Mouse (Mus musculus): ENCODE measurements around the gene Fam19a1. TPM values are rescaled to one million over a fixed set of nuclear protein-coding genes. Genes with fewer than 3 reads are reported as not detected.

Fam19a1 gene
- total and polyA plus RNA-seq, 2 experiments from 2014 or later: 15.7 to 23.6 TPM

DNA sequence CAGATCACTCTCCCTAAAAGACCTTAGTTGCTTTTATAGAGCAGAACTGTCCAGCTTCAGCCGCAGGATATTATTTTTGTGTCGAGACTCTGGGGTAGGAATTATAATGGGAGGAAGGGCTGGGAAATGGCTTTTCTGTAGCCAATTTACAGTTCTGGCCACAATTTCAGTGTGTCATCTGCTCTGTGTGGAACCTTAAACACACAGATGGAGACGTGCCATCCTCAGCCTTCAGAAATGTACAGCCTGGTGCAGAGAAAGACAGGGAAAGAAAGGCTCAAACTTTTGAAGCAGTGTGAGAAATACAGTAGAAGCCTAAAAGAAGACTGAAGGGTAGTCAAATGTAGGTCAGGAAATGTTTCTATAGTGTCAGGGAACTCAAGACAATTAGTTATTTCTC, 519.3 kb downstream of the Fam19a1 start:
- no peak for ATAC-seq (ENCODE audit: low FRiP score)
- Histone ChIP-seq H3K9ac (replicated peaks; ENCODE audit: low read length, poor library complexity, severe bottlenecking) (no peak overlapping the region), H3K4me2 (ENCODE audit: low read depth, low read length, poor library complexity, severe bottlenecking) (no peak overlapping the region), H3K36me3 (ENCODE audit: insufficient read depth, low read length) (no peaks in the 10 kb centered on the region), H3K9me3 (ENCODE audit: low read length) (no peaks in the 10 kb centered on the region), H3K27ac (ENCODE audit: low read depth, low read length) (no peak overlapping the region), H3K4me1 (ENCODE audit: insufficient read depth, low read length) (0 out of 2 replicates have a peak, but pooled peaks cover 2% of the 10 kb centered on the region), H3K4me3 (ENCODE audit: low read depth, low read length) (no peak overlapping the region), H3K27me3 (ENCODE audit: insufficient read depth, low read length) (no peaks in the 10 kb centered on the region)
- TF ChIP-seq CTCF (IDR thresholded peaks at IDR 0.05): no peak
- DNase-seq (ENCODE audit: low spot score): no peak
- 72% methylated on average over 3 of the region's 3 CpGs for WGBS

- Histone ChIP-seq H3K9ac (replicated peaks; ENCODE audit: low read length, poor library complexity, severe bottlenecking) (no peak overlapping the region), H3K36me3 (ENCODE audit: insufficient read depth, low read length) (no peaks in the 10 kb centered on the region), H3K27me3 (ENCODE audit: insufficient read depth, low read length) (no peaks in the 10 kb centered on the region), H3K27ac (ENCODE audit: low read depth, low read length) (no peak overlapping the region), H3K4me2 (ENCODE audit: low read depth, low read length, poor library complexity, severe bottlenecking) (no peak overlapping the region), H3K9me3 (ENCODE audit: low read length) (no peaks in the 10 kb centered on the region), H3K4me3 (ENCODE audit: low read depth, low read length) (no peak overlapping the region), H3K4me1 (ENCODE audit: insufficient read depth, low read length) (0 out of 2 replicates have a peak, but pooled peaks cover 2% of the 10 kb centered on the region)
- DNase-seq (ENCODE audit: low spot score) (no peak), ATAC-seq (ENCODE audit: low FRiP score) (no peak)
- WGBS: 83% methylated on average over 2 of the region's 2 CpGs
- no peak for TF ChIP-seq CTCF (IDR thresholded peaks at IDR 0.05)
Measured at GRCm38 (mm10) chr6:96635663-96636062, 522.7 kb downstream of the Fam19a1 start.

DNA sequence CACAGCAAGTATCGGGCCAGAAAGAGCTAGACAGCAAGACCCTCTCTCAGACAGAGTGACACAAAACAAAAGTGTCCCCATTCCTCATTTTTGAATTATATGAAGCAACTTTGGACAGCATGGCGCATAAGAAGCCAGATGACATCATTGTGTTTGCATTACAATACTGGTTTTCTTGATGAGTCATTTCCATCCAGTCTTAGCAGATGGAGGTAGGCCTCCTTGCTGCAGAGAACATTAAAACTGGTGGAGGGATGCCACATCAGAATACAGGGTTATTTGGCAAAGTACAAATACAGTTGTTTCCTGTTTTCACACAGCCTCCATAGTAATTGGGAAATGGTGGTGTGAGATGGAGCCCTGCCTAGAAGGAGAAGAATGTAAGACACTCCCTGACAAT, 535.8 kb downstream of the Fam19a1 start:
- DNase-seq (ENCODE audit: low spot score): no peak
- no peak overlapping the region for H3K4me2 ChIP-seq (ENCODE audit: low read depth, low read length, poor library complexity, severe bottlenecking)
- no peak overlapping the region for H3K27ac ChIP-seq (ENCODE audit: low read depth, low read length)
- no peak for ATAC-seq (ENCODE audit: low FRiP score)
- 83% methylated on average over 2 of the region's 2 CpGs for WGBS
- no peaks in the 10 kb centered on the region for H3K9me3 ChIP-seq (ENCODE audit: low read length)
- TF ChIP-seq CTCF (IDR thresholded peaks at IDR 0.05): no peak
- H3K9ac ChIP-seq (replicated peaks; ENCODE audit: low read length, poor library complexity, severe bottlenecking): no peak overlapping the region
- H3K4me1 ChIP-seq (ENCODE audit: insufficient read depth, low read length): no peaks in the 10 kb centered on the region
- no peaks in the 10 kb centered on the region for H3K27me3 ChIP-seq (ENCODE audit: insufficient read depth, low read length)
- H3K4me3 ChIP-seq (ENCODE audit: low read depth, low read length): no peak overlapping the region
- no peaks in the 10 kb centered on the region for H3K36me3 ChIP-seq (ENCODE audit: insufficient read depth, low read length)

DNA sequence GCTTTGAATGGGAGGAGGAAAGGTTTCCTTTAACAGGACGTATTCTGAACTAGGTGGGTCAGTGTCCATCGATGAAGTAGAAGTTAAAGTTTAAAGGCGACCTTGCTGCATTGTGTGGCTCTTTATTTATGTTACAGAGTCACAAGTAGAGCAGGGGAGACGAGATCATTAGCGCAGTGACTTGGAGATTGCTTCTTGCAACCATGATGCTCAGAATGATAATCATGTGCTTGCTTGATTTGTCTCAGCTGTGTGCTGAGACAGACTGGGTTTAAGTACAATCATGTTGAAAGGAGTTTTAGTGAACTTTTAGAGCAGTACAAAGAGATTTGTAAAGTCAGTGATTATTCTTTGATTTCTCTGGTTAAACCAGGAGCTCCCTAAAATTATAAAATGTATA, 536.3 kb downstream of the Fam19a1 start:
- H3K9me3 ChIP-seq (ENCODE audit: low read length): no peaks in the 10 kb centered on the region
- 83% methylated on average over 5 of the region's 5 CpGs for WGBS

DNA sequence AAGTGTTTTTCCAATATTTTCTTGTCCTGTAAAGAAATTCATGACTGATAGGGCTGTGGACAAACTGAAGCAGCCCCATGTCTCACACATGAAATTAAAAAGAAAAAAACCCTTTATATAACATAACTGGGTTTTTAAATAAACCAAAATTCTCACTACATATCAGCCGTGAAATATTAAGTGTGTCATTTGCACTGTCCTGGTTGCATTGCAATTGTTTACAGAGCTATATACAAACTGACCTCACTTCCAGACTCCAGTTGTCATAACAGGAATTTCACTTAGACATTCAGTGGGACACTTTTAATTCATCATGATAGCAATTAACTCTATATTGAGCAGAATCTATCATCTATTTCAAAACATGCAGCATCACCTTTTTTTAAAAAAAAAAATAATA, 553.4 kb downstream of the Fam19a1 start:
- H3K9ac ChIP-seq (replicated peaks; ENCODE audit: low read length, poor library complexity, severe bottlenecking): no peak overlapping the region
- no peaks in the 10 kb centered on the region for H3K36me3 ChIP-seq (ENCODE audit: insufficient read depth, low read length)
- no peak overlapping the region for H3K27ac ChIP-seq (ENCODE audit: low read depth, low read length)
- DNase-seq (ENCODE audit: low spot score) (no peak), ATAC-seq (ENCODE audit: low FRiP score) (no peak)
- H3K9me3 ChIP-seq (ENCODE audit: low read length): no peaks in the 10 kb centered on the region; the same call in 1 of the 2 replicates
- H3K4me3 ChIP-seq (ENCODE audit: low read depth, low read length): no peak overlapping the region
- no peak for TF ChIP-seq CTCF (IDR thresholded peaks at IDR 0.05)
- H3K27me3 ChIP-seq (ENCODE audit: insufficient read depth, low read length): no peaks in the 10 kb centered on the region
- 96% methylated on average over 1 of the region's 1 CpGs for WGBS
- H3K4me2 ChIP-seq (ENCODE audit: low read depth, low read length, poor library complexity, severe bottlenecking): no peak overlapping the region
- H3K4me1 ChIP-seq (ENCODE audit: insufficient read depth, low read length): no peaks in the 10 kb centered on the region

More for the DNA sequence above, 536.3 kb downstream of the Fam19a1 start:
- DNase-seq (ENCODE audit: low spot score): no peak
- ATAC-seq (ENCODE audit: low FRiP score): no peak
- Histone ChIP-seq H3K4me3 (ENCODE audit: low read depth, low read length) (no peak overlapping the region), H3K9ac (replicated peaks; ENCODE audit: low read length, poor library complexity, severe bottlenecking) (no peak overlapping the region), H3K27me3 (ENCODE audit: insufficient read depth, low read length) (no peaks in the 10 kb centered on the region), H3K27ac (ENCODE audit: low read depth, low read length) (no peak overlapping the region), H3K4me2 (ENCODE audit: low read depth, low read length, poor library complexity, severe bottlenecking) (no peak overlapping the region), H3K4me1 (ENCODE audit: insufficient read depth, low read length) (no peaks in the 10 kb centered on the region), H3K36me3 (ENCODE audit: insufficient read depth, low read length) (no peaks in the 10 kb centered on the region)
- TF ChIP-seq CTCF (IDR thresholded peaks at IDR 0.05): no peak

DNA sequence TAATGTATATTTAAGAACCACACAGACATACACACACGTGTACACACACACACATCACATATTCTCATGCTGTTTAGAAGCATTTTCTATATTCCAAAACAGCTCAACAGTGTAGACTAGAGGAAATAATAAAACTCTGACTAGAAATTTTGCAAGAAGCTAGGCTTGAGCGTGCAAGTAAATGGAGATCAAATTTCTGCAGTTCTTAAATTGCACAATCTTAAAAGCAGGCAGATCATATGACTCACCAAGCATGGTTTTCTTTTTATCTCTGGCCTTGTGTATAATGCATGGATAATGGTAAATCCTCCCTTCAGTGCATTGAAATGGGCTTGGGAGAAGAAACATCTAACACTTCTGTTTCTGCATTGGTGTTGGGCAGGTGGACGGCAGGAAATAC, 564.9 kb downstream of the Fam19a1 start:
- H3K4me3 ChIP-seq (ENCODE audit: low read depth, low read length): no peak overlapping the region
- H3K9me3 ChIP-seq (ENCODE audit: low read length): no peaks in the 10 kb centered on the region
- H3K27me3 ChIP-seq (ENCODE audit: insufficient read depth, low read length): no peaks in the 10 kb centered on the region
- peak; percentile 10; the same call in 1 of the 2 replicates for TF ChIP-seq CTCF (IDR thresholded peaks at IDR 0.05)
- WGBS: 88% methylated on average over 3 of the region's 3 CpGs
- H3K4me1 ChIP-seq (ENCODE audit: insufficient read depth, low read length): no peaks in the 10 kb centered on the region
- DNase-seq (ENCODE audit: low spot score): no peak
- no peaks in the 10 kb centered on the region for H3K36me3 ChIP-seq (ENCODE audit: insufficient read depth, low read length)
- no peak overlapping the region for H3K27ac ChIP-seq (ENCODE audit: low read depth, low read length)
- H3K9ac ChIP-seq (replicated peaks; ENCODE audit: low read length, poor library complexity, severe bottlenecking): no peak overlapping the region
- no peak overlapping the region for H3K4me2 ChIP-seq (ENCODE audit: low read depth, low read length, poor library complexity, severe bottlenecking)
- ATAC-seq (ENCODE audit: low FRiP score): no peak

Other genes starting within 250 kb of the Fam19a1 start
- not detected in 2 replicates for gene 1700123L14Rik, start 53.1 kb downstream of the Fam19a1 start, total RNA-seq (2014; rRNA removed)
- 0.20 TPM in 1 of 2 replicates, not detected in the other for gene 1700123L14Rik, start 53.1 kb downstream of the Fam19a1 start, polyA plus RNA-seq (2015; fragmentation: Nextera tagmentation; extraction: Ambion mirVana)